Mouse (Mus musculus) testis, postnatal 14 days (tissue): ENCODE measurements at regions not wholly inside any gene's neighbourhood (a gene's known extent, or its start where the extent isn't known, plus 50 kb on each side); places are given as distances from the start of the nearest gene placed in this dataset.

Source experiments
- DNase-seq: peaks from one replicate; pipeline ENCODE4 v3.0.0; 2021; ENCODE audit warnings: low spot score

GRCm38 (mm10) chr8:128057845-128058244 lies 300.6 kb upstream of the Nrp1 start:
- no peak for DNase-seq

GRCm38 (mm10) chr8:128059817-128060216 lies 298.6 kb upstream of the Nrp1 start:
- no peak for DNase-seq

- DNase-seq, result no peak
These were observed 294.2 kb upstream of the Nrp1 start for GRCm38 (mm10) chr8:128064211-128064610.

GRCm38 (mm10) chr8:128065127-128065526 lies 293.3 kb upstream of the Nrp1 start:
- DNase-seq, result no peak

- DNase-seq, result no peak
These were observed 292.3 kb upstream of the Nrp1 start for GRCm38 (mm10) chr8:128065964-128066680.

- no peak for DNase-seq
These were observed 288.7 kb upstream of the Nrp1 start for GRCm38 (mm10) chr8:128069749-128070148.

GRCm38 (mm10) chr8:128075566-128075965 lies 282.8 kb upstream of the Nrp1 start:
- no peak for DNase-seq

- no peak for DNase-seq
These were observed 282.2 kb upstream of the Nrp1 start for GRCm38 (mm10) chr8:128076226-128076625.

- no peak for DNase-seq
These were observed 279.7 kb upstream of the Nrp1 start for GRCm38 (mm10) chr8:128078740-128079139.

- DNase-seq, result no peak
These were observed 272.6 kb upstream of the Nrp1 start for GRCm38 (mm10) chr8:128085800-128086199.

GRCm38 (mm10) chr8:128087500-128087899 lies 270.9 kb upstream of the Nrp1 start:
- no peak for DNase-seq

GRCm38 (mm10) chr8:128092826-128093225 lies 265.6 kb upstream of the Nrp1 start:
- DNase-seq, result no peak

GRCm38 (mm10) chr8:128095451-128095850 lies 263.0 kb upstream of the Nrp1 start:
- DNase-seq, result no peak

- DNase-seq, result no peak
These were observed 260.8 kb upstream of the Nrp1 start for GRCm38 (mm10) chr8:128097601-128098000.

- no peak for DNase-seq
These were observed 255.0 kb upstream of the Nrp1 start for GRCm38 (mm10) chr8:128103380-128103779.

GRCm38 (mm10) chr8:128106569-128106968 lies 251.8 kb upstream of the Nrp1 start:
- DNase-seq, result no peak

GRCm38 (mm10) chr8:128107041-128107440 lies 251.4 kb upstream of the Nrp1 start:
- no peak for DNase-seq

- no peak for DNase-seq
These were observed 249.4 kb upstream of the Nrp1 start for GRCm38 (mm10) chr8:128109036-128109435.

GRCm38 (mm10) chr8:128111132-128111531 lies 247.3 kb upstream of the Nrp1 start:
- DNase-seq, result no peak

- no peak for DNase-seq
These were observed 245.3 kb upstream of the Nrp1 start for GRCm38 (mm10) chr8:128113116-128113515.

GRCm38 (mm10) chr8:128141290-128141966 lies 217.0 kb upstream of the Nrp1 start:
- DNase-seq, result no peak

- DNase-seq, result no peak
These were observed 210.0 kb upstream of the Nrp1 start for GRCm38 (mm10) chr8:128148351-128148942.

- no peak for DNase-seq
These were observed 202.8 kb upstream of the Nrp1 start for GRCm38 (mm10) chr8:128155604-128156003.
